Mouse (Mus musculus): ENCODE data around the gene Limd1. TPM values are rescaled to one million over a fixed set of nuclear protein-coding genes. Genes with fewer than 3 reads are reported as not detected.

The Limd1 gene
- total and polyA plus RNA-seq, 3 experiments: 32.6 to 37.5 TPM; not detected in 1

GRCm38 (mm10) chr9:123451772-123452171 lies 26.7 kb upstream of the Limd1 start:
- Histone ChIP-seq H3K9me3 (replicated peaks; ENCODE audit: insufficient read depth, low read length) (no peaks in the 10 kb centered on the region), H3K79me2 (ENCODE audit: control insufficient read depth, insufficient read depth, low read length, poor library complexity) (no peaks in the 10 kb centered on the region), H3K27me3 (ENCODE audit: control insufficient read depth in 1 of 2, insufficient read depth in 2 of 2, low read length in 2 of 2) (no peaks in the 10 kb centered on the region), H3K4me1 (ENCODE audit: control insufficient read depth in 1 of 2, insufficient read depth in 2 of 2, low read length in 2 of 2) (peaks cover 0 to 7% of the 10 kb centered on the region in 2 experiments; a peak in 1 of 4 replicates), H3K4me3 (ENCODE audit: control insufficient read depth in 1 of 2, insufficient read depth in 1 of 2, low read depth in 2 of 2, low read length in 2 of 2) (no peak overlapping the region), H3K27ac (ENCODE audit: control insufficient read depth, low read depth, low read length) (no peak overlapping the region; the same call in 1 of the 2 replicates), H3K9ac (ENCODE audit: control insufficient read depth, low read depth, low read length, poor library complexity, severe bottlenecking) (no peak overlapping the region), H3K36me3 (ENCODE audit: control insufficient read depth in 1 of 2, insufficient read depth in 2 of 2, low read length in 2 of 2) (peaks cover 0 to 2% of the 10 kb centered on the region in 2 experiments; a peak in 1 of 4 replicates)
- DNase-seq (ENCODE audit: low read depth, low spot score): peak; percentile 54
- TF ChIP-seq POLR2A (IDR thresholded peaks at IDR 0.05; ENCODE audit: control insufficient read depth in 1 of 2, insufficient read depth in 1 of 2, low read depth in 1 of 2, low read length in 2 of 2, poor library complexity in 1 of 2): no peak
- no peak for TF ChIP-seq TCF12 (IDR thresholded peaks at IDR 0.05; ENCODE audit: low read depth, low read length)

GRCm38 (mm10) chr9:123456634-123457602 lies 21.6 kb upstream of the Limd1 start:
- no peaks in the 10 kb centered on the region for H3K27me3 ChIP-seq (ENCODE audit: control insufficient read depth in 1 of 2, insufficient read depth in 2 of 2, low read length in 2 of 2)
- H3K9me3 ChIP-seq (replicated peaks; ENCODE audit: insufficient read depth, low read length): no peaks in the 10 kb centered on the region
- no peaks in the 10 kb centered on the region for H3K36me3 ChIP-seq (ENCODE audit: control insufficient read depth in 1 of 2, insufficient read depth in 2 of 2, low read length in 2 of 2)
- DNase-seq (ENCODE audit: low read depth, low spot score): no peak
- H3K9ac ChIP-seq (ENCODE audit: control insufficient read depth, low read depth, low read length, poor library complexity, severe bottlenecking): no peak overlapping the region
- H3K4me1 ChIP-seq (ENCODE audit: control insufficient read depth in 1 of 2, insufficient read depth in 2 of 2, low read length in 2 of 2): peaks cover 0 to under 1% of the 10 kb centered on the region in 2 experiments; a peak in 1 of 4 replicates
- no peak overlapping the region for H3K27ac ChIP-seq (ENCODE audit: control insufficient read depth, low read depth, low read length)
- no peak overlapping the region for H3K4me3 ChIP-seq (ENCODE audit: control insufficient read depth in 1 of 2, insufficient read depth in 1 of 2, low read depth in 2 of 2, low read length in 2 of 2)
- H3K79me2 ChIP-seq (ENCODE audit: control insufficient read depth, insufficient read depth, low read length, poor library complexity): no peaks in the 10 kb centered on the region
- no peak for TF ChIP-seq MAFK (IDR thresholded peaks at IDR 0.05; ENCODE audit: borderline replicate concordance, low read depth, low read length)
- TF ChIP-seq RAD21 (IDR thresholded peaks at IDR 0.05; ENCODE audit: low read depth, low read length): no peak
- no peak for TF ChIP-seq MAX (IDR thresholded peaks at IDR 0.05; ENCODE audit: low read length)
- TF ChIP-seq MYC (IDR thresholded peaks at IDR 0.05; ENCODE audit: low read depth, low read length): no peak
- TF ChIP-seq NRF1 (IDR thresholded peaks at IDR 0.05; ENCODE audit: insufficient read depth, low read depth, low read length, poor library complexity, severe bottlenecking): no peak
- no peak for TF ChIP-seq SMC3 (IDR thresholded peaks at IDR 0.05; ENCODE audit: low read depth, low read length)
- no peak for TF ChIP-seq ELF1 (IDR thresholded peaks at IDR 0.05; ENCODE audit: low read depth, low read length)
- no peak for TF ChIP-seq USF1 (IDR thresholded peaks at IDR 0.05; ENCODE audit: low read depth, low read length)
- no peak for TF ChIP-seq CTCF (IDR thresholded peaks at IDR 0.05 in 2 of 3, conservative IDR thresholded peaks at IDR 0.05 in 1 of 3; ENCODE audit: control insufficient read depth in 1 of 3, insufficient read depth in 1 of 3, low read depth in 2 of 3, low read length in 3 of 3, poor library complexity in 1 of 3, severe bottlenecking in 1 of 3)
- no peak for TF ChIP-seq CHD2 (IDR thresholded peaks at IDR 0.05; ENCODE audit: low read length)
- TF ChIP-seq HCFC1 (IDR thresholded peaks at IDR 0.05; ENCODE audit: low read depth, low read length): no peak
- TF ChIP-seq BHLHE40 (IDR thresholded peaks at IDR 0.05; ENCODE audit: borderline replicate concordance, low read depth, low read length): no peak
